Mouse (Mus musculus): ENCODE data around the gene Fam171a2.

Fam171a2 gene

GRCm38 (mm10) chr11:102453131-102453530 lies 5.6 kb upstream of the Fam171a2 start:
- no peak for DNase-seq

- DNase-seq, result peak; percentile 62
Observed at GRCm38 (mm10) chr11:102449043-102450008, 1.8 kb upstream of the Fam171a2 start.

GRCm38 (mm10) chr11:102448327-102448726 lies 845 bp upstream of the Fam171a2 start:
- peak; percentile 66 for DNase-seq

- DNase-seq, result no peak
Observed at GRCm38 (mm10) chr11:102446581-102447461, 661 bp downstream of the Fam171a2 start.

- DNase-seq, result peak; percentile 34
Observed at GRCm38 (mm10) chr11:102445891-102446361, 1.6 kb downstream of the Fam171a2 start.

GRCm38 (mm10) chr11:102445264-102445890 lies 2.1 kb downstream of the Fam171a2 start:
- DNase-seq, result peak; percentile 54

GRCm38 (mm10) chr11:102444781-102445180 lies 2.7 kb downstream of the Fam171a2 start:
- no peak for DNase-seq

- no peak for DNase-seq
Observed at GRCm38 (mm10) chr11:102444321-102444720, 3.2 kb downstream of the Fam171a2 start.

- DNase-seq, result no peak
Observed at GRCm38 (mm10) chr11:102443740-102444139, 3.7 kb downstream of the Fam171a2 start.

GRCm38 (mm10) chr11:102442089-102442488 lies 5.4 kb downstream of the Fam171a2 start:
- no peak for DNase-seq

- DNase-seq, result no peak
Observed at GRCm38 (mm10) chr11:102441434-102441833, 6.0 kb downstream of the Fam171a2 start.

- no peak for DNase-seq
Observed at GRCm38 (mm10) chr11:102440255-102440654, 7.2 kb downstream of the Fam171a2 start.

GRCm38 (mm10) chr11:102439093-102440082 lies 8.1 kb downstream of the Fam171a2 start:
- no peak for DNase-seq

GRCm38 (mm10) chr11:102438212-102439092 lies 9.0 kb downstream of the Fam171a2 start:
- DNase-seq, result no peak

GRCm38 (mm10) chr11:102437120-102438061 lies 10.1 kb downstream of the Fam171a2 start:
- peak; percentile 79 for DNase-seq

GRCm38 (mm10) chr11:102436471-102436790 lies 11.1 kb downstream of the Fam171a2 start:
- DNase-seq, result no peak

- DNase-seq, result peak; percentile 21
Observed at GRCm38 (mm10) chr11:102435754-102436470, 11.6 kb downstream of the Fam171a2 start.

Data from right cerebral cortex, adult 18-20 months (tissue).